Mouse (Mus musculus) CH12.LX (cell line): ENCODE data around the gene Cdc42ep5. TPM values are rescaled to one million over a fixed set of nuclear protein-coding genes. Genes with fewer than 3 reads are reported as not detected.

Experiments
- DNase-seq: peaks from one replicate; pipeline ENCODE4 v3.0.0-alpha.2; 2013; ENCODE audit errors: extremely low read depth
- H3K27ac ChIP-seq: 2 replicates; pipeline ENCODE4 v1.5.1; 2012; ENCODE audit warnings: low read depth, mild to moderate bottlenecking, control low read depth, moderate library complexity; ENCODE audit not compliant: insufficient read depth
- H3K27me3 ChIP-seq: replicated peaks from 2 replicates; pipeline ENCODE3; 2012; ENCODE audit warnings: inconsistent platforms
- H3K36me3 ChIP-seq, 2 experiments: replicated peaks in 1 of 2; 2 replicates each; pipeline versions ENCODE3 to v1.6.1; 2012; ENCODE audit warnings: inconsistent platforms in 1 of 2, low read length in 1 of 2, mild to moderate bottlenecking in 1 of 2, mixed read lengths in 1 of 2, moderate library complexity in 1 of 2; ENCODE audit not compliant: control insufficient read depth in 1 of 2, insufficient read depth in 1 of 2
- H3K4me1 ChIP-seq, 2 experiments: 2 replicates each; pipeline ENCODE4 v1.6.1; 2012; ENCODE audit warnings: inconsistent platforms in 1 of 2, moderate library complexity in 1 of 2; ENCODE audit not compliant: insufficient read depth in 2 of 2, control insufficient read depth in 1 of 2
- H3K4me2 ChIP-seq: 2 replicates; pipeline ENCODE4 v1.6.1; 2012; ENCODE audit warnings: low read depth, mild to moderate bottlenecking, control low read depth; ENCODE audit not compliant: poor library complexity, insufficient read depth, severe bottlenecking
- H3K4me3 ChIP-seq, 3 experiments: fragments of 150-350 bp in 1 of 3; sonication (generic) in 1 of 3; replicated peaks in 1 of 3; 2 replicates each; pipeline versions ENCODE3 to v1.5.1; 2011 to 2012; ENCODE audit warnings: low read depth in 2 of 3, low read length in 2 of 3, mild to moderate bottlenecking in 2 of 3, moderate library complexity in 2 of 3, control low read depth in 1 of 3, improper control_type of control experiment in 1 of 3, inconsistent platforms in 1 of 3, mixed read lengths in 1 of 3; ENCODE audit not compliant: poor library complexity in 1 of 3
- H3K79me2 ChIP-seq: replicated peaks from 2 replicates; pipeline ENCODE4 v1.6.1; 2012; ENCODE audit warnings: mild to moderate bottlenecking, moderate library complexity; ENCODE audit not compliant: control insufficient read depth, poor library complexity, insufficient read depth, severe bottlenecking; ENCODE audit errors: extremely low read depth
- H3K9ac ChIP-seq: 2 replicates; pipeline ENCODE4 v1.6.1; 2012; ENCODE audit warnings: low read depth, mild to moderate bottlenecking, control low read depth, moderate library complexity; ENCODE audit not compliant: insufficient read depth
- H3K9me3 ChIP-seq: replicated peaks from 2 replicates; pipeline ENCODE3; 2012; ENCODE audit warnings: low read length, inconsistent platforms, mixed read lengths
- E2F4 ChIP-seq: IDR thresholded peaks from 2 replicates; pipeline ENCODE4 v1.6.1; 2011; ENCODE audit warnings: low read depth, low read length, improper control_type of control experiment; ENCODE audit not compliant: insufficient replicate concordance
- ETS1 ChIP-seq: conservative IDR thresholded peaks from 2 replicates; pipeline ENCODE4 v1.6.1; 2012; ENCODE audit warnings: low read depth, mild to moderate bottlenecking, inconsistent platforms, low read length, improper control_type of control experiment, moderate library complexity
- GABPA ChIP-seq: IDR thresholded peaks from 2 replicates; pipeline ENCODE4 v1.6.1; 2012; ENCODE audit warnings: low read depth, low read length, improper control_type of control experiment, inconsistent platforms; ENCODE audit not compliant: insufficient replicate concordance
- JUN ChIP-seq: IDR thresholded peaks from 2 replicates; pipeline ENCODE4 v1.6.1; 2011; ENCODE audit warnings: low read depth, mild to moderate bottlenecking, low read length, improper control_type of control experiment, moderate library complexity; ENCODE audit not compliant: insufficient read depth
- MAX ChIP-seq: IDR thresholded peaks from 2 replicates; pipeline ENCODE4 v1.6.1; 2011; ENCODE audit warnings: low read length, improper control_type of control experiment
- MEF2A ChIP-seq: IDR thresholded peaks from 2 replicates; pipeline ENCODE4 v1.6.1; 2014; ENCODE audit warnings: low read depth, mild to moderate bottlenecking, inconsistent platforms, low read length, improper control_type of control experiment, borderline replicate concordance
- MYC ChIP-seq: IDR thresholded peaks from 2 replicates; pipeline ENCODE4 v1.6.1; 2011; ENCODE audit warnings: low read depth, mild to moderate bottlenecking, improper control_type of control experiment, low read length
- NELFE ChIP-seq: IDR thresholded peaks from 2 replicates; pipeline ENCODE4 v1.6.1; 2011; ENCODE audit warnings: low read depth, low read length, improper control_type of control experiment
- NRF1 ChIP-seq: IDR thresholded peaks from 2 replicates; pipeline ENCODE4 v1.6.1; 2014; ENCODE audit warnings: low read depth, mild to moderate bottlenecking, inconsistent platforms, low read length, improper control_type of control experiment, moderate library complexity
- RCOR1 ChIP-seq: conservative IDR thresholded peaks from 2 replicates; pipeline ENCODE4 v1.6.1; 2012; ENCODE audit warnings: low read depth, mild to moderate bottlenecking, inconsistent platforms, low read length, improper control_type of control experiment
- SMC3 ChIP-seq: IDR thresholded peaks from 2 replicates; pipeline ENCODE4 v1.6.1; 2011; ENCODE audit warnings: low read depth, low read length, improper control_type of control experiment
- TBP ChIP-seq: conservative IDR thresholded peaks from 2 replicates; pipeline ENCODE4 v1.6.1; 2011; ENCODE audit warnings: low read depth, low read length, improper control_type of control experiment
- UBTF ChIP-seq: IDR thresholded peaks from 2 replicates; pipeline ENCODE4 v1.6.1; 2012; ENCODE audit warnings: low read depth, mild to moderate bottlenecking, inconsistent platforms, low read length, improper control_type of control experiment, moderate library complexity
- USF2 ChIP-seq: conservative IDR thresholded peaks from 2 replicates; pipeline ENCODE4 v1.6.1; 2011; ENCODE audit warnings: low read depth, low read length, improper control_type of control experiment
- ZC3H11A ChIP-seq: IDR thresholded peaks from 2 replicates; pipeline ENCODE4 v1.6.1; 2012; ENCODE audit warnings: low read depth, mild to moderate bottlenecking, inconsistent platforms, low read length, improper control_type of control experiment
- ZMIZ1 ChIP-seq: IDR thresholded peaks from 2 replicates; pipeline ENCODE4 v1.6.1; 2012; ENCODE audit warnings: low read depth, mild to moderate bottlenecking, inconsistent platforms, low read length, improper control_type of control experiment
- ZNF384 ChIP-seq: IDR thresholded peaks from 2 replicates; pipeline ENCODE4 v1.6.1; 2012; ENCODE audit warnings: low read depth, low read length, improper control_type of control experiment, inconsistent platforms
- dilution Hi-C: fragments of 300-500 bp; cut with MboI; formaldehyde crosslinking; loops from 2 replicates; pipeline ENCODE4 v1.14.3; 2020; ENCODE audit warnings: low sequenced_read_pairs; ENCODE audit not compliant: extremely low pct_unique_long_range_greater_than_20kb, extremely low pct_ligation_motif_present
- in situ Hi-C: fragments of 300-500 bp; cut with MboI; formaldehyde crosslinking; loops from 3 replicates; pipeline ENCODE4 v1.14.3; 2019; ENCODE audit warnings: low sequenced_read_pairs, low pct_ligation_motif_present, low pct_unique_long_range_greater_than_20kb, mixed read lengths
- polyA plus RNA-seq: library from polyadenylated mRNA; unstranded; fragments of >175 nt; gene quantifications from 2 replicates; pipeline ENCODE4 v1.2.1, GENCODE M21; 2012; ENCODE audit warnings: low read depth; ENCODE audit not compliant: insufficient read length
- total RNA-seq, 2 experiments: library from RNA; depleted of rRNA; stranded (reverse); fragments of 300-350 nt in 1 of 2; fragments of >200 nt in 1 of 2; gene quantifications; 2 replicates each; pipeline ENCODE4 v1.2.3; 2012 to 2014

Gene Cdc42ep5
- total and polyA plus RNA-seq, 3 experiments: 1.4 to 4.2 (median 2.1) TPM

- dilution Hi-C loops: no loop called here
- in situ Hi-C loops: loop anchor here (10.0 kb wide), 2 partner anchors 302 to 392 kb away; partner anchors contain the start of gene Tnnt1
Measured at GRCm38 (mm10) chr7:4122783-4123182, 41.9 kb downstream of the Cdc42ep5 start.

GRCm38 (mm10) chr7:4122076-4122768 is 42.4 kb downstream of the Cdc42ep5 start:
- no peak overlapping the region for H3K9ac ChIP-seq
- in situ Hi-C loops: loop anchor here (10.0 kb wide), 2 partner anchors 303 to 393 kb away; partner anchors contain the start of gene Tnnt1
- no peaks in the 10 kb centered on the region for H3K27me3 ChIP-seq
- H3K79me2 ChIP-seq: no peaks in the 10 kb centered on the region
- H3K4me1 ChIP-seq: peaks cover 0 to 5% of the 10 kb centered on the region in 2 experiments; a peak in 1 of 4 replicates
- no peaks in the 10 kb centered on the region for H3K9me3 ChIP-seq
- no peak overlapping the region for H3K4me2 ChIP-seq
- TF ChIP-seq ETS1 (no peak), TBP (no peak), GABPA (no peak), UBTF (no peak)
- H3K27ac ChIP-seq: no peak overlapping the region
- H3K36me3 ChIP-seq: peaks cover 0 to 5% of the 10 kb centered on the region in 2 experiments
- dilution Hi-C loops: no loop called here
- DNase-seq: no peak
- no peak overlapping the region for H3K4me3 ChIP-seq

More at GRCm38 (mm10) chr7:4122783-4123182, 41.9 kb downstream of the Cdc42ep5 start:
- no peak overlapping the region for H3K4me3 ChIP-seq
- TF ChIP-seq NELFE (no peak), ZNF384 (no peak), E2F4 (no peak), MYC (no peak), MAX (no peak), ETS1 (no peak), ZMIZ1 (no peak), TBP (no peak), SMC3 (no peak), USF2 (no peak), JUN (no peak), RCOR1 (no peak), UBTF (no peak), ZC3H11A (no peak), NRF1 (no peak), MEF2A (no peak)
- H3K79me2 ChIP-seq: no peaks in the 10 kb centered on the region
- no peaks in the 10 kb centered on the region for H3K9me3 ChIP-seq
- no peak overlapping the region for H3K9ac ChIP-seq
- peaks cover 0 to 10% of the 10 kb centered on the region in 2 experiments for H3K36me3 ChIP-seq
- no peak overlapping the region for H3K27ac ChIP-seq
- no peak for DNase-seq
- H3K4me1 ChIP-seq: peaks cover 0 to 5% of the 10 kb centered on the region in 2 experiments; a peak in 1 of 4 replicates
- no peaks in the 10 kb centered on the region for H3K27me3 ChIP-seq
- no peak overlapping the region for H3K4me2 ChIP-seq
